Mouse (Mus musculus): ENCODE results near the gene Dclk2. TPM values are rescaled to one million over a fixed set of nuclear protein-coding genes. Genes with fewer than 3 reads are reported as not detected.

Dclk2 gene
- total RNA-seq, 2 experiments from 2014 or later = 2.6 to 4.2 TPM

GRCm38 (mm10) chr3:86807750-86808467 is 112.7 kb downstream of the Dclk2 start:
- DNase-seq = peak in 1 of 2 experiments; percentile 51
- intact Hi-C loops (cut with DNase I) = no loop called here

DNA sequence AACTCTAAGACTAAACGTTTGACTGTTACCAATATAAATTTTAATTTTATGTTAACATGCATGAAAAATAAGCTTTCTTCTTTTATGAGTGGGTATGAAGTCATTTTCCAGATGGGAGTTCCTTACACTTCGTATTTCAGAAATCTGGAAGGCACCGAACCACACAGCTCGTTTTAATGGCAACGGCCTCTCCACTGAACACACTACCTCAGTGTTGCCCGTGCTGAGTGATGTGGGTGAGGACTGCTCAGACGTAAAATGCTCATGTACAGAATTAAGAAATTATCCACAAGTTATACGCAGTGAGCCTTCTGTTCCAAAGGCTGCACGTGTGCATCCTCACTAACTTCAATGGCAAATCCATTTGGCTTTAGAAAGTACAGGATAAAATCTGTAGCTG is 113.8 kb downstream of the Dclk2 start:
- no peak for DNase-seq
- intact Hi-C loops (cut with DNase I) = no loop called here

GRCm38 (mm10) chr3:86804265-86804664 is 116.4 kb downstream of the Dclk2 start:
- DNase-seq = no peak
- intact Hi-C loops (cut with DNase I) = no loop called here

- intact Hi-C loops (cut with DNase I) = no loop called here
- no peak for DNase-seq
These were observed 117.8 kb downstream of the Dclk2 start for GRCm38 (mm10) chr3:86802825-86803224.

DNA sequence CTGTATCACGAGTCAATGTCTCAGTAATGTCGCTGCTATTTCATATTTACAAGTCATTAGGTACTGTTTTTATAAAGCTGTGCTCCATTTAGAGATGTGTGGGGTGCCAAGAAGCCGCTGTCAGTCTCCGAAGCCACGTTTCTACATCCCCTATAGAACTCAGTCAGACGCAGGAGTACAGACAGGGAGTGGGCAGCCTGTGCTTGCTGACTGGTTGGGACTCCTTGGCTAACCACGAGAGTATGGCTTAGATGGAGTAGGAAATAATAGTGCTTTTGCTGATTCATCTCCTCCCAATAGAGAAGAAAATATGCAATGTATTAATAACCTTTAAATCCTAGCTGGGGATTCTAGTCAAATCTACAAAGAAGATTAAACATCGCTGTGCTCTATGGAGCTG is 119.8 kb downstream of the Dclk2 start:
- intact Hi-C loops (cut with DNase I) = no loop called here
- DNase-seq = no peak

DNA sequence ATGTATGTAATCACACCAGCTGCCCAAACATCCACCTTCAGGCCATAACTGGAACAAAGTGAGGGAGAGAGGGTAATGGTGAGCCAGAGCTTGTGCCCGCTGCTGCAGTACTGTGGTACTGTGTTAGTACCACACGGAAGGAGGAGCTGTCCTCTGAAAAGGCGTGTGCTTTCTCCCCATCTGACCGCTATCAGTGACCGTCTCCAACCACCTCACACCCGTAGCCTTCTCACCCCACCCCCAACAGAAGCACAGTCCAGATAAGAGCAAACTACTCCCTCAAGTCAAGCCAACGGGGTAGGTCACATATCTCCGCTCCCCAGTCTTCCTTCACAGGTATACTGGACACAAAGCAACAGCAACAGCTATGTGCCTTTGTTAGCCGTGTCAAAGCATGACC is 121.6 kb downstream of the Dclk2 start:
- intact Hi-C loops (cut with DNase I) = no loop called here
- DNase-seq = no peak

DNA sequence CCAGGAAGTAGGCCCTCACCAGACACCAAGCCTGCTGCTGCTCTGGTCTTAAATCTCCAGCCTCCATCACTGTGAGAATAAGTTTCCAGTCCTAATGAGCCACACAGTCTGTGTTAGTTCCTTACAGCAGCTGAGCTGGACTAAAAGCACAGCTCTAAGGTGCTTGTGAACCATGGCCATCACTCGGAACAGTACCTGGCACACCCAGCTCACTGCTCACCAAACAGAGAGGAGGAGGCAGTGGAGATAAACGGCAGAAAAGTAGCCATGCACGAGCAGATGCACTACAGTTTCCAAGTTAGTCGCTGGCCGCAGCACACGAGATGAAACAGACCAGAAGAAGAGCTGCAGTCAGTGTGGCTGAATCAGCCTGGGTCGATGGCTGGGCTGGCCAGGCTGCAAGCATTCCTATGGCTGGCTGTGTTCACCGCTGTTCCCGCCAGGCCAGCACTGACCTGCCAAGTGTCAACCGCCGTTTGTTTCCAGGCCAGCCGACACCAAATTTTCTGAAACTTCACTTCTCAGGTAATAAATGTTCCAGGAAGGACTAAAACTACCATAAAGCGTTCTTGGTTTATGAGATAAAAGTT is 122.7 kb downstream of the Dclk2 start:
- intact Hi-C loops (cut with DNase I) = loop anchor here (2.0 kb wide), 1 partner anchor 15 kb away; no protein-coding TSS in a partner anchor

DNA sequence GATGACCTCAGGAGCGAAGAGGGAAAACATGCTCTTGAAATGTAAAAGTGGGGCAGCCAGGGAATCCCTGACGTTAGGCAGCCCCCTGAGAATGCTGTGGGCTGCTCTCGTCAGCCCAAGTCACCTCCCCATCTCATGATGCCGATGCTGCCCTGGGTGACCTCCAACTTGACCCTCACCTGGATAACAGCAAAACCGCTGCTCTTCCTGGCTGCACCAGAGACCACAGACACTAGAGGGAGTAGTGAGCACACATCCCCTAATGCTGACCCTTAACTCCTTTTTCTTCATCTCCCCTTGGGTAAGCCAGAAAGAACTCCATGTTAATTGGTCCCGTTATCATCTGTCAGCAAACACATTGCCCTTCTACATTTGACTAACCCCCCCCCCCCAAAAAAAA is 123.9 kb downstream of the Dclk2 start:
- DNase-seq = no peak
- intact Hi-C loops (cut with DNase I) = loop anchor here (2.0 kb wide), 1 partner anchor 16 kb away; no protein-coding TSS in a partner anchor

More for the DNA sequence above, 122.7 kb downstream of the Dclk2 start:
- no peak for DNase-seq

DNA sequence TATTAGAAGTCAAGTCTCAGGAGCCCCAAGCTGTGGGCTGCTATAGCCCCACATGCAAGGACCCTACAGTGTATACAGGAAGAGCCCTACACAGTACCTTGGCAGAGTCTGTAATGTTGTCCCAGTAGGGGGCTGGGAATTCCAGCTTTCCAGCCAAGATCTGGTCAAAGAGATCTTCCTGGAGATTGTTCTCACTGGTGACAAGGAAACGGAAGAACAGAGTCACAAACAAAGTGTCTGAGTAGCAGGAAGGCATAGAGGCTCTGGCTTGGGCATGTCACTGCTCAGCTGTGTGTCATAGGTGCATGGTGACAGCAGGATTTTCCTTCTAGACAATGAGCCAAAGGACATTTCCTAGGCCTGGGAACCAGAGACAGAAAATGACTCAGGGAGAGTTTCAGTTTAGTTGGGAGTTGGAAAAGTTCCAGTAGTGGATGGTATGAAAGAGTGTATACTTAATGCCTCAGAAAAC is 126.9 kb downstream of the Dclk2 start:
- intact Hi-C loops (cut with DNase I) = no loop called here
- DNase-seq = peak; percentile 25 to 32

DNA sequence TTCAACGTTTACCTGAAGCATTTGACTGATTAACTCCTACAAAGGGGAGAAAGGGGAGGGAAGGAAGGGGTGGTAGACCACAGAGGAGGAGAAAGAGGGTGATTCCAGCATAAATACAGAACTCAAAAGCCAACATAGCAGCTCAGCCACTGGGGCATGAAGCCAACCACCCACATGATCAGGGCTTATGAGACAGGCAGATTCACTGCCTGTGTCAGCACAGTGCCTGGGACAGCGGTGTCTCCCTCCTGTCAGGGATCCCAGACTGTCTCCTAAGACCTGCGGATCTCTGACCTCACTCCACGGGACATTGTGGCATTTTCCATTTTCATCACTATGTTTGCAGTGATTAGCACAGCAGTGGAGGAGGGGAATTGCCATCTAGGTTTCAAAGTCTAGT is 127.4 kb downstream of the Dclk2 start:
- intact Hi-C loops (cut with DNase I) = no loop called here
- no peak for DNase-seq

- intact Hi-C loops (cut with DNase I) = loop anchor here (2.0 kb wide), 1 partner anchor 23 kb away; no protein-coding TSS in a partner anchor
- peak in 1 of 2 experiments; percentile 34 for DNase-seq
These were observed 130.9 kb downstream of the Dclk2 start for GRCm38 (mm10) chr3:86789752-86790151.

DNA sequence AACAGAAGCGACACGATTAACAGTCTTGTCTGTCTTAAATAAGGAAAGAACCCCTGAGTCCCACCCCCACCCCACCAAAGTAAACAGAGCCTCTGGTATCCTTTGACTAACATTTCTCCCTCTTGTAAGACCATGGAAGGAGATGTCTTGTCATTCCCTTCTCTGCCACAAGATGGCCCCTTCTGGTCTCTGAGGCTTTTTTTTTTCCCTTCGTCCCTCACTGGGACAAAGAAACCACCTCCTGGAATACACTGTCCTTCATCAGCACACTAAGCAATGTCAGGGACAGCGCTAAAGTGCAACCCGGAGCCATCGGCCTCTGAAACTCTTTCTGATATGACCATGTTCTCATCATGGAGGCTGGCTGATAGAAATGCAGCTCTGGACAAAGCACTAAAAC is 131.9 kb downstream of the Dclk2 start:
- DNase-seq = peak; percentile 61 to 80
- intact Hi-C loops (cut with DNase I) = loop anchor here (1.0 to 2.0 kb wide), 2 partner anchors 24 to 188 kb away; no protein-coding TSS in a partner anchor

GRCm38 (mm10) chr3:86787423-86788123 is 133.1 kb downstream of the Dclk2 start:
- DNase-seq = no peak
- intact Hi-C loops (cut with DNase I) = loop anchor here (1.0 to 2.0 kb wide), 2 partner anchors 25 to 189 kb away; no protein-coding TSS in a partner anchor

DNA sequence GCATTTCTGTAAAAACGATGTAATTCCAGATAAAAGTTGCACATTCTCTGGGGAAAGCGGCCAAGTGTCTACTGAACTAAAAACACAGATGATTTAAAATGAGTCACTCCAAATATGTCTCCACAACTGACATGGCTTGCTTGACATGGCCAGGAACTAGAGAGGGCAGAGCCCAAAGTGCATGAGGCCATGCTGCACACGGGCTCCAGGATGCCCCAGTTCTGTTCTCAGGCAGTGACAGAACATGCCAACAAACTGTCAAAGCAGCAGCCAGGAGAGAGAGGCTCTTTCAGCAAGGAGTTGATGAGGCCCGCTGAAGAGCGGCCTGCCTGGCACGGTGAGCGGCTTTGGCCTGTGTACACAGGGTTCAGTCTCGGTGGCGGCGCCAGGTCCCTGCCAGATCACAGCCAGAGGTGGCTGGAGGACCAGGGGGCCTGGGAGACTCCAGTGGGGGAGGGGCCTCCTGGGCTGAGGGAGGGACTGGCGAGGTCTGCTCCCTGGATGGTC is 133.8 kb downstream of the Dclk2 start:
- peak; percentile 75 to 83 for DNase-seq
- intact Hi-C loops (cut with DNase I) = no loop called here

DNA sequence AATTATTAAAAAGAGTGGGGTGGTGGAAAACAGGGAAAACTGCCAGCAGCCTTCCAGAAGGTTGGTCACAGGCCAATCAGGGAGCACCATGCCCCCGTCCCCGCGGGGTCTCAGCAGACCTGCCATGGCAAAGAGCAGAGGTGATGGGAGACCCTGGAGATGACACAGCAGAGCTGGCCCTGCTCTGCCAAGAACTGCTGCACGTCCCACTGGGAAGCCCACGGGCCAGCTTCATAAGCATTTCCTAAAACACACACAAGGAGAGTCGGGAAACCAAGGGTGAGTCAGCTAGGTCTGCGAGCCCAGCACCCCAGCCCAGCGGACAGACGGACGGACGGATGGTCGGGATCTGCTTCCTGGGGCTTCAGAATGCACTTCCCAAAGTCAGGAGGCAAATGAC is 134.4 kb downstream of the Dclk2 start:
- DNase-seq = no peak
- intact Hi-C loops (cut with DNase I) = no loop called here

GRCm38 (mm10) chr3:86784930-86785329 is 135.7 kb downstream of the Dclk2 start:
- intact Hi-C loops (cut with DNase I) = no loop called here
- no peak for DNase-seq

- no peak for DNase-seq
- intact Hi-C loops (cut with DNase I) = no loop called here
These were observed 136.6 kb downstream of the Dclk2 start for GRCm38 (mm10) chr3:86784051-86784450.

DNA sequence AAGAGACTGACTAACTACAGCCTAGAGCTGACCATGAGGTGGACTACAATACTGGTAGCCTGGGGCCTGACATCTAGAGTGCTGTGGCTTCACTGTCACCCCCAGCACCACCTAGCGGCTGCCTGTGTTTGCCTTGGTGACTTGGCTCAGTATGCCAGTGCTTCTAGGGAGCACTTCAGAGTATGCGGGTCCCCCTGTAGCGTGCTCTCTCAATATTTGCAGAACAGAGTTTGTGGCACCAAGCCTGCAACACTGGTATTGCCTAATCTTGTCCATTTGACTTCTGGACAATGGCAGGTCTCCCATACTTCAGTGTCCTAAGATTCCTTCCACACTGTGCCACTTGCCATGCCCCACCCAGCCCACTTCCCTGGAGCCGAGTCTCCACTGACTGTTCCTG is 140.9 kb downstream of the Dclk2 start:
- no peak for DNase-seq
- intact Hi-C loops (cut with DNase I) = no loop called here

GRCm38 (mm10) chr3:86775444-86775828 is 145.2 kb downstream of the Dclk2 start:
- DNase-seq = no peak
- intact Hi-C loops (cut with DNase I) = no loop called here

GRCm38 (mm10) chr3:86774566-86775443 is 145.8 kb downstream of the Dclk2 start:
- DNase-seq = no peak
- intact Hi-C loops (cut with DNase I) = no loop called here

Measured in heart, postnatal 14 days (tissue).